In the genomic region with DNA sequence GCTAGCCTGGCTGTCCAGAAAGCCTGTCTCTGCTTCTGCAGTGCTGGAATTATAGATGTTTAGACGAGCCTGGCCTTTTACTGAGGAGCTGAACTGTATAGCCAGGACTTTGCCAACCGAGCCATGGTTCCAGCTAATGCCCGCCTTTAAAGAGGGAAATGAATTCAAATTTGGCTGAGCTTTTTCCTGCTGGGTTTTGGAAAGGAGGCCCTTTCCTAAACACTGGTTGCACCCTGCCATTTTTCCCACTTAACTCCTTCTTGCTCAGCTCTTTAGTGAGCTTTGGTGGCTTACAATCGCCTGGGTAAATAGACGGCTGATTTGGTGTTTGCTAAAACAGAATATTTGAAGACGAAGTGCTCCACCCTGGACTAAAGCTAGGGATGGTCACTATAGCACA, we compare ENCODE assay signal across 17 mouse cellular contexts.
DNase-seq lines count a peak whose midpoint lies in the region; ATAC-seq and TF ChIP-seq lines count a peak whose summit lies in the region.
"Had no signal": no experiment of that assay in that cellular context is flagged by ENCODE, and none has a peak within 500 bp of the region (broad histone marks: within the 10 kb centered on the region; RNA-seq: fewer than 3 reads in every experiment).

No protein-coding gene starts in this region.

- DNase-seq in midbrain, embryonic 10.5 days (ENCODE audit: low spot score): no peak
- no peak for DNase-seq in midbrain, embryonic 14.5 days
- no peak for DNase-seq in forebrain, embryonic 10.5 days (ENCODE audit: extremely low spot score, low spot score)
- DNase-seq in forebrain, postnatal 0 days: peak; percentile 33
- DNase-seq in frontal cortex, postnatal 10 days (ENCODE audit: low spot score in 2 of 2): no peak
- no peak for DNase-seq in cerebellum, postnatal 14 days
- DNase-seq in urinary bladder, postnatal 25 days (ENCODE audit: low spot score): no peak
- DNase-seq: adrenal gland, postnatal 36 days; cerebellum, adult 8-10 months; kidney, adult 9 months; liver, postnatal 0 days; lung, postnatal 36 days; spleen, adult 18-20 months; thymus, adult 18-20 months had no signal

- peaks cover 42% of the 10 kb centered on the region for H3K27me3 ChIP-seq in midbrain, embryonic 10.5 days (ENCODE audit: low read depth, poor library complexity, severe bottlenecking)
- no peaks in the 10 kb centered on the region for H3K27me3 ChIP-seq in midbrain, embryonic 14.5 days (ENCODE audit: control insufficient read depth, insufficient read depth, low read length)
- peaks cover 32% of the 10 kb centered on the region for H3K27me3 ChIP-seq in forebrain, embryonic 10.5 days (ENCODE audit: poor library complexity, severe bottlenecking)
- H3K27me3 ChIP-seq in forebrain, postnatal 0 days (ENCODE audit: insufficient read depth, low read length): no peaks in the 10 kb centered on the region
- H3K27me3 ChIP-seq: heart, embryonic 13.5 days; limb, embryonic 15.5 days had no signal

- no peak for ATAC-seq in midbrain, embryonic 14.5 days (ENCODE audit: low FRiP score, low TSS enrichment)
- no peak; the same call in 1 of the 2 replicates for ATAC-seq in forebrain, postnatal 0 days
- ATAC-seq: liver, postnatal 0 days had no signal

- no peak overlapping the region for H3K4me2 ChIP-seq in midbrain, embryonic 14.5 days (ENCODE audit: low read length)
- H3K4me2 ChIP-seq in forebrain, postnatal 0 days (ENCODE audit: low read depth): no peak overlapping the region

- H3K4me3 ChIP-seq in midbrain, embryonic 10.5 days: no peak overlapping the region
- H3K4me3 ChIP-seq in midbrain, embryonic 14.5 days (replicated peaks; ENCODE audit: low read depth, low read length): no peak overlapping the region
- H3K4me3 ChIP-seq in forebrain, embryonic 10.5 days: no peak overlapping the region
- no peak overlapping the region for H3K4me3 ChIP-seq in forebrain, postnatal 0 days (ENCODE audit: low read depth, low read length)
- H3K4me3 ChIP-seq: erythroblast, embryonic 14.5 days; heart, embryonic 13.5 days had no signal

- WGBS in midbrain, embryonic 10.5 days: 68% methylated on average over 6 of the region's 6 CpGs
- WGBS in midbrain, embryonic 14.5 days: 68% methylated on average over 6 of the region's 6 CpGs
- 56% methylated on average over 6 of the region's 6 CpGs for WGBS in forebrain, embryonic 10.5 days
- 27% methylated on average over 6 of the region's 6 CpGs for WGBS in forebrain, postnatal 0 days

- H3K4me1 ChIP-seq in midbrain, embryonic 10.5 days: peaks cover 71% of the 10 kb centered on the region
- peaks cover 20% of the 10 kb centered on the region for H3K4me1 ChIP-seq in midbrain, embryonic 14.5 days (ENCODE audit: control insufficient read depth, insufficient read depth, low read length)
- peaks cover 70% of the 10 kb centered on the region for H3K4me1 ChIP-seq in forebrain, embryonic 10.5 days
- H3K4me1 ChIP-seq in forebrain, postnatal 0 days (ENCODE audit: insufficient read depth): no peaks in the 10 kb centered on the region; the same call in 1 of the 2 replicates

- no peak for TF ChIP-seq CTCF in forebrain, postnatal 0 days (IDR thresholded peaks at IDR 0.05; ENCODE audit: low read depth)

- no peaks in the 10 kb centered on the region for H3K9me3 ChIP-seq in midbrain, embryonic 10.5 days (replicated peaks)
- no peaks in the 10 kb centered on the region for H3K9me3 ChIP-seq in midbrain, embryonic 14.5 days (ENCODE audit: control insufficient read depth, low read length)
- no peaks in the 10 kb centered on the region; the same call in 1 of the 2 replicates for H3K9me3 ChIP-seq in forebrain, embryonic 10.5 days
- no peaks in the 10 kb centered on the region for H3K9me3 ChIP-seq in forebrain, postnatal 0 days (ENCODE audit: low read length)
- H3K9me3 ChIP-seq: limb, embryonic 15.5 days had no signal

- H3K9ac ChIP-seq in midbrain, embryonic 14.5 days (replicated peaks; ENCODE audit: low read length): no peak overlapping the region
- no peak overlapping the region for H3K9ac ChIP-seq in forebrain, postnatal 0 days
- H3K9ac ChIP-seq: heart, embryonic 13.5 days; limb, embryonic 15.5 days; liver, postnatal 0 days had no signal

- peak overlapping the region; percentile 67 for H3K27ac ChIP-seq in midbrain, embryonic 10.5 days (replicated peaks)
- H3K27ac ChIP-seq in midbrain, embryonic 14.5 days (replicated peaks; ENCODE audit: low read depth, low read length): no peak overlapping the region
- peak overlapping the region; percentile 80 for H3K27ac ChIP-seq in forebrain, embryonic 10.5 days
- no peak overlapping the region for H3K27ac ChIP-seq in forebrain, postnatal 0 days (ENCODE audit: low read depth, low read length)
- H3K27ac ChIP-seq: heart, embryonic 13.5 days; limb, embryonic 15.5 days had no signal

- no peaks in the 10 kb centered on the region for H3K36me3 ChIP-seq in midbrain, embryonic 10.5 days
- H3K36me3 ChIP-seq in midbrain, embryonic 14.5 days (ENCODE audit: control insufficient read depth, insufficient read depth, low read length): no peaks in the 10 kb centered on the region
- H3K36me3 ChIP-seq in forebrain, embryonic 10.5 days (replicated peaks): no peaks in the 10 kb centered on the region
- H3K36me3 ChIP-seq in forebrain, postnatal 0 days (ENCODE audit: insufficient read depth): no peaks in the 10 kb centered on the region
- H3K36me3 ChIP-seq: heart, embryonic 13.5 days; limb, embryonic 15.5 days had no signal

Comparison
In these comparisons a context has a peak if more than half of its experiments do, and no peak if none do; other contexts are left out.
1. H3K27ac ChIP-seq: peak in midbrain, embryonic 10.5 days (single experiment) and forebrain, embryonic 10.5 days (single experiment); none in midbrain, embryonic 14.5 days (single experiment) and forebrain, postnatal 0 days (single experiment).